Mouse (Mus musculus) limb, embryonic 11.5 days (tissue): ENCODE measurements at regions not wholly inside any gene's neighbourhood (a gene's known extent, or its start where the extent isn't known, plus 50 kb on each side); places are given as distances from the start of the nearest gene placed in this dataset.

Source experiments
- ATAC-seq: fragments of 200-750 bp; cut with Nextera tagmentation; 2 replicates; pipeline ENCODE4 v1.8.0; 2017; ENCODE audit warnings: low read depth; ENCODE audit not compliant: insufficient number of reproducible peaks, low FRiP score, low TSS enrichment
- DNase-seq: peaks from one replicate; pipeline ENCODE4 v3.0.0-alpha.2; 2015; ENCODE audit warnings: low spot score
- H3K27ac ChIP-seq: fragments of 300-500 bp; sonication (generic); replicated peaks from 2 replicates; pipeline ENCODE4 v1.5.1; 2014; ENCODE audit warnings: low read depth, mild to moderate bottlenecking, low read length
- H3K27me3 ChIP-seq: fragments of 300-500 bp; sonication (generic); 2 replicates; pipeline ENCODE4 v1.6.1; 2014; ENCODE audit warnings: mild to moderate bottlenecking, low read length, mixed read lengths; ENCODE audit not compliant: control insufficient read depth, insufficient read depth
- H3K36me3 ChIP-seq: fragments of 300-500 bp; sonication (generic); 2 replicates; pipeline ENCODE4 v1.6.1; 2014; ENCODE audit warnings: mild to moderate bottlenecking, low read length, moderate library complexity, mixed read lengths; ENCODE audit not compliant: control insufficient read depth, insufficient read depth
- H3K4me1 ChIP-seq: fragments of 300-500 bp; sonication (generic); 2 replicates; pipeline ENCODE4 v1.6.1; 2014; ENCODE audit warnings: low read length, mixed read lengths; ENCODE audit not compliant: control insufficient read depth, insufficient read depth
- H3K4me2 ChIP-seq: fragments of 300-500 bp; sonication (generic); 2 replicates; pipeline ENCODE4 v1.6.1; 2014; ENCODE audit warnings: low read depth, mild to moderate bottlenecking, moderate library complexity; ENCODE audit not compliant: severe bottlenecking
- H3K4me3 ChIP-seq: fragments of 300-500 bp; sonication (generic); 2 replicates; pipeline ENCODE4 v1.5.1; 2014; ENCODE audit warnings: low read depth, low read length
- H3K9ac ChIP-seq: fragments of 300-500 bp; sonication (generic); 2 replicates; pipeline ENCODE4 v1.6.1; 2014; ENCODE audit warnings: mild to moderate bottlenecking, low read length
- H3K9me3 ChIP-seq: fragments of 300-500 bp; sonication (generic); 2 replicates; pipeline ENCODE4 v1.6.1; 2016; ENCODE audit warnings: low read length; ENCODE audit not compliant: control insufficient read depth
- WGBS: fragments of 180-500 bp; shearing (Covaris S2); extraction: QIAGEN DNeasy Blood & Tissue Kit; methylation state at CpG from one replicate; pipeline ENCODE4 v1.1.7; 2014; 5-methylcytosine and 5-hydroxymethylcytosine counted together

DNA sequence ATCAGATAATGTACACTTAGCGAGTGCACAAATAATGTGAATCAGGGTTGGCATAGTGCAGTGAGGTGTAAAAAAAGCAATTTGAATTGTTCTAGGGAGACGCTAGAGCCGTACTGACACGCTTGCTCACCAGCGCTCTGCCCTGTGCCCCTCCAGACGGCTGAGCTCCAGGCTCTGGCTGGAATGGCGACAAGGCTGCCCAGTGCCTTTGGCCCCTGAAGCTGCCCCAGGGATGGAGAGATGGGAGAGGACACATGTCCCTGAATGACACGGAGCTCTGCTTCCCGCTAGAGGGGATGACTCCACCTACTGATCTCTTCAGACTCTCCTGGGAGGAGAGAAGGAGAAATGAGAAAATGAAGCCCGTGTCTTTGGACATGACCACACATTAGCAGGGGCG lies 143.3 kb upstream of the Cadm1 start:
- H3K4me1 ChIP-seq: peaks cover 9% of the 10 kb centered on the region
- ATAC-seq (no peak), DNase-seq (no peak)
- H3K27me3 ChIP-seq: no peaks in the 10 kb centered on the region
- WGBS: 84% methylated on average over 11 of the region's 11 CpGs
- no peaks in the 10 kb centered on the region for H3K36me3 ChIP-seq
- no peaks in the 10 kb centered on the region for H3K9me3 ChIP-seq
- H3K4me3 ChIP-seq: no peak overlapping the region
- no peak overlapping the region for H3K9ac ChIP-seq
- H3K27ac ChIP-seq: no peak overlapping the region
- H3K4me2 ChIP-seq: no peak overlapping the region

DNA sequence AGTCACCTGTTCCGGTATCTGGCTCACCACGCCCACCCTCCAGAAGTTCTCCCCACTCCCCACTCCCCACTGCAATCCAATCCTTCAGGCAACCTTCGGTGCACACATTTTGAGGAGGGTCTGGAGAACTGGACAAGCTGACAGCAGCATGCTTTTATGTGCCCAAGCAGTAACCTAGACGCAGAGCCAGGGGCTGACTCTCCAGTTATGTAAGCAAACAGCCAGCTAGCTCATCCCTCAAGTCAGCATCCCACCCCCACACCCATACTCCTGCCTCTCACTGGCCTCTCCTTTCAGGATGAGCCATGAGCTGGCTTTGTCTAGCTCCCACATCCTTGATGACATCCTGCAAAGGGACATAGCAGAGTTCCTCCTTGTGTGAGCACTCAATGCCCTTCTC lies 142.8 kb upstream of the Cadm1 start:
- ATAC-seq (no peak), DNase-seq (no peak)
- peaks cover 9% of the 10 kb centered on the region for H3K4me1 ChIP-seq
- no peaks in the 10 kb centered on the region for H3K9me3 ChIP-seq
- no peak overlapping the region for H3K9ac ChIP-seq
- WGBS: 58% methylated on average over 4 of the region's 4 CpGs
- H3K4me3 ChIP-seq: no peak overlapping the region
- H3K4me2 ChIP-seq: no peak overlapping the region
- no peak overlapping the region for H3K27ac ChIP-seq
- H3K36me3 ChIP-seq: no peaks in the 10 kb centered on the region
- H3K27me3 ChIP-seq: no peaks in the 10 kb centered on the region

GRCm38 (mm10) chr9:47387716-47388300 lies 142.2 kb upstream of the Cadm1 start:
- no peaks in the 10 kb centered on the region for H3K9me3 ChIP-seq

GRCm38 (mm10) chr9:47389901-47390300 lies 140.1 kb upstream of the Cadm1 start:
- H3K36me3 ChIP-seq: no peaks in the 10 kb centered on the region
- no peaks in the 10 kb centered on the region for H3K27me3 ChIP-seq
- WGBS: 93% methylated on average over 6 of the region's 6 CpGs

More at GRCm38 (mm10) chr9:47387716-47388300, 142.2 kb upstream of the Cadm1 start:
- ATAC-seq (no peak), DNase-seq (no peak)
- H3K27ac ChIP-seq: no peak overlapping the region
- H3K27me3 ChIP-seq: no peaks in the 10 kb centered on the region
- H3K9ac ChIP-seq: no peak overlapping the region
- no peak overlapping the region for H3K4me3 ChIP-seq
- H3K4me2 ChIP-seq: no peak overlapping the region
- H3K36me3 ChIP-seq: no peaks in the 10 kb centered on the region
- H3K4me1 ChIP-seq: peaks cover 9% of the 10 kb centered on the region
- WGBS: 40% methylated on average over 8 of the region's 8 CpGs

DNA sequence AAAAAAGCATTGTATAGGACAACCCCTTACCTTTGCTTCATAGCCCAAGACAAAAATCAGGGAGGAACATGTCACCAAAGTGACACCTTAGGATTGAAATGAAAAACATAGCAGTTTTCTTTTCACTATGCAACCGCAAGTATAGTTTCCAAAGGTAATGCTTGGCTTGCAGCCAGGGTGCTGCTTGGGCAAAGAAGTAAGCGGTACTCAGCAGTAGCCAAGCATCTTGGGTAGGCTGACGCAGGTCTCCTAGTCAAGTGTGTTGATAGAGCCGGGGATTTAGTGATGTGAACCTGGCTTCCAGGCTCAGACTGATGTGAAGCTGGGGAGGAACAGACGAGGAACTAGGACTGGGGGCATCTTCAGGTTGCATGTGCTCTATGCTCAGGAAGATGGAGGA lies 138.3 kb upstream of the Cadm1 start:
- Histone ChIP-seq H3K27me3 (no peaks in the 10 kb centered on the region), H3K4me2 (no peak overlapping the region), H3K27ac (no peak overlapping the region), H3K4me3 (no peak overlapping the region), H3K9ac (no peak overlapping the region), H3K9me3 (no peaks in the 10 kb centered on the region), H3K4me1 (no peaks in the 10 kb centered on the region), H3K36me3 (no peaks in the 10 kb centered on the region)
- 94% methylated on average over 5 of the region's 5 CpGs for WGBS
- DNase-seq (no peak), ATAC-seq (no peak)

More at GRCm38 (mm10) chr9:47389901-47390300, 140.1 kb upstream of the Cadm1 start:
- Histone ChIP-seq H3K27ac (no peak overlapping the region), H3K9ac (no peak overlapping the region), H3K4me3 (no peak overlapping the region), H3K4me2 (no peak overlapping the region), H3K4me1 (no peaks in the 10 kb centered on the region), H3K9me3 (no peaks in the 10 kb centered on the region)
- ATAC-seq (no peak), DNase-seq (no peak)

DNA sequence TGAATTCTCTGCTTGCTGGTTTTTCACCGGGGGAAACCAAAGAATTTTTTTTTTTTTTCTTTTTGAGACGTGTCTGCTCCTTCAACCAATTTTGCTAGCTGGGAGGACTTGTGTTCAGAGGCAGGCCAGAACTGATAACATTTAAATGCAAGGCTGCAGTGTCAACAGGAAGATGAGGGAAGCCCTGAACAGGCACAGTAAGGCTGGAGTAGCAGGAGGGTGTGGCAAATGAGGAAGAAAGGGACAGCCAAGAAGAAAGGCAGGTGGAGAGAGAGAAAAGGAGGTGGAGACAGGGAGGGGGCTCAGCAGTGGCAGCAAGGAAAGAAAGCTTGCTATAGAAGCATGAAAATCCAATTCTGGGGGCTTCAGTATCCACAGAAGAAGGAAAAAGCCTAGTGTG lies 130.4 kb upstream of the Cadm1 start:
- no peaks in the 10 kb centered on the region for H3K36me3 ChIP-seq
- DNase-seq (no peak), ATAC-seq (no peak)
- peaks cover 16% of the 10 kb centered on the region for H3K4me1 ChIP-seq
- H3K27me3 ChIP-seq: 0 out of 2 replicates have a peak, but pooled peaks cover 2% of the 10 kb centered on the region
- no peaks in the 10 kb centered on the region for H3K9me3 ChIP-seq
- no peak overlapping the region for H3K9ac ChIP-seq
- H3K4me3 ChIP-seq: no peak overlapping the region
- no peak overlapping the region for H3K4me2 ChIP-seq
- no peak overlapping the region for H3K27ac ChIP-seq
- WGBS: 3% methylated on average over 2 of the region's 2 CpGs

DNA sequence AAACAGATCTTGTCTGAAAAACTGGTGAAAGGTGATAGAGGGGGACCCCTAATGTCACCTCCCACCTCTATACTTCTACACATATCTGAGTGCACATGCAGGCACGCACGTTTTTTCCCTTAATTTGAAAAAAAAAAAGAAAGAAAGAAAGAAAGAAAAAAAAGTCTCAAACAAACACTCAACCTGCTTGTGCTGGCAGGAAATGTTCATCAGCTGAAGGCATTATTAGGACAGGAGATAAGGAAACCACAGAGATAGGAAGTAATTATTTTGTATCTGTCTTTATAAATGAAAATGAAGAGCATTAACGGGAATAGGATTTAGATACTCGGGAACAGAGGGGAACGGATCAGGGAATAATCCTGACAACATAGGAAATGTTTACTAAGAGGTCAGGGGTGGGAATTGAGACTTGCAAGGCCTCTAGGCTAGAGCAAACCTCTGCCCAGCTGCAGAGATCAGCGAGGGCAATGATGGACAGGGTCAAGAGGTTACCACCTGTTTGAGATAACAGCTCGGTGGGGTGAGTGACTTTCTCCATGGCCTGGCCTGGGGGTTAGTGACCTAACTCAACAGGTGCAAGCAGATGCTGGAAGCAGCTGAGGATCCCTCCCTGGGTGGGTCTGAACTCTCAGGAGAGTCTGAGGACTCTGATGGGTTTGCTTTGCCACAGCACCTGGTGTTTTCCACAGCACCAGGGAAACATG lies 129.7 kb upstream of the Cadm1 start:
- Histone ChIP-seq H3K36me3 (no peaks in the 10 kb centered on the region), H3K27ac (no peak overlapping the region), H3K27me3 (0 out of 2 replicates have a peak, but pooled peaks cover 2% of the 10 kb centered on the region), H3K4me2 (no peak overlapping the region), H3K4me3 (no peak overlapping the region), H3K9me3 (no peaks in the 10 kb centered on the region), H3K4me1 (peaks cover 17% of the 10 kb centered on the region), H3K9ac (no peak overlapping the region)
- WGBS: 34% methylated on average over 7 of the region's 7 CpGs
- ATAC-seq (no peak), DNase-seq (no peak)

DNA sequence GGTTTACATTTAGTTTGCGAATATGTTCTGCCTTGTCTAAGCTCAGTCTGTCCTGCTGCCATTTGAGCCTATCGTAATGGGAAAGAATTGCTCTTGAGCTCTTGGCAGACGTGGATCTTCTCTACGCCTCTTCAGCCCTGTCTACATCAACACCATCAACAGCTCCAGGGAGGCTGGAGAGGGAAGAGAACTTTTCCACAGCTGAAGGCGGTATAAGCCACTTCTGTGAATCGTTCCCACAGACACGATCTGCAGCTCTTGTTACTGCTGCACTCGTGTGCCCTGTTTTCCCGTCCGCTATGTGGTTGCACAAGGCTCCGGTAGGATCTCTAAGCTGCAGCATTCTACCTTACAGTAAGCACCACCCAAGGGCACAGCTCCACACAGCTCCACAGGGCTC lies 128.5 kb upstream of the Cadm1 start:
- peaks cover 20% of the 10 kb centered on the region for H3K4me1 ChIP-seq
- no peaks in the 10 kb centered on the region for H3K9me3 ChIP-seq
- no peak overlapping the region for H3K9ac ChIP-seq
- no peak overlapping the region for H3K4me3 ChIP-seq
- H3K27me3 ChIP-seq: 0 out of 2 replicates have a peak, but pooled peaks cover 2% of the 10 kb centered on the region
- H3K36me3 ChIP-seq: no peaks in the 10 kb centered on the region
- WGBS: 86% methylated on average over 11 of the region's 11 CpGs
- DNase-seq (no peak), ATAC-seq (no peak)
- no peak overlapping the region for H3K4me2 ChIP-seq
- no peak overlapping the region for H3K27ac ChIP-seq
